Mouse (Mus musculus): ENCODE data around the gene Rem1.

The Rem1 gene

DNA sequence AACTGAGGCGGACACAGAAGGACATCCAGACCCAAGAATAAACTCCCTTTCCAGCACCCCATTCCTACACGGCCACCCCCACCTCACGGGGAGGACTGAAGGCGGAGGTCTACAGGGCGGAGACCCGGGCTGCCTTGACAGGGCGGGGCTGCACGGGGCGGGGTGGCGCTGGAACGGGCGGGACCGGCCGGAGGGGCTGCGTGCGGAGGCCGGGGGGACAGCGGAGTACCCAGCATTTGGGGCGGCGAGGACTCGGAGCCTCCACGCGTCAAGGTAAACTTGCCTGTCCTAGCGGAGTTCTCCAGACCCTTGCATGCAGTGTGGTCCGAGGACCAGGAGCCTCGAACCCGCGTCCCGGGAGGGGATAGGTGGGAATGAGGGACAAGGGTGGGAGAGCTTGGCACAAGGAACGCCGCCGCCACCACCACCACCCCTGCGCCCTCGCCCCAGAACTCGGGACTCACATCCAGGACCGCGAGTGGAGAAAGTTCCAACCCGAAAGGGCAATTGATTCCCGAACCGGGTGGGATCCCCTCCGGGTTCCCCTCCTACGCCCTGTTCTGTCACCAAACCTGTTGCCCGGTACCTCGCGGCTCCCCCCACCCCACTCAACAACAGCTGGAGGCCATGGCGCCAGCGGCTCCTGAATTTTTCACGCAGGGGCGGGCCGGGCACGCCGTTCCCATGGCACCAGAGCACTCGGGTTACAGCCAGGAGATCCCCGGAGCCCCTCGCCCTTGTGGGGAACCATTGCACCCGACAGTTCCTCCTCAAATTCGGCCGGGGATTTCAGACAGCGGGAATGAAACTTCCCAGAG, at the start of gene Rem1:
Rem1 (plus strand) TSS at position 178 of the 818 bp plus-strand sequence.
- no peak for DNase-seq

DNA sequence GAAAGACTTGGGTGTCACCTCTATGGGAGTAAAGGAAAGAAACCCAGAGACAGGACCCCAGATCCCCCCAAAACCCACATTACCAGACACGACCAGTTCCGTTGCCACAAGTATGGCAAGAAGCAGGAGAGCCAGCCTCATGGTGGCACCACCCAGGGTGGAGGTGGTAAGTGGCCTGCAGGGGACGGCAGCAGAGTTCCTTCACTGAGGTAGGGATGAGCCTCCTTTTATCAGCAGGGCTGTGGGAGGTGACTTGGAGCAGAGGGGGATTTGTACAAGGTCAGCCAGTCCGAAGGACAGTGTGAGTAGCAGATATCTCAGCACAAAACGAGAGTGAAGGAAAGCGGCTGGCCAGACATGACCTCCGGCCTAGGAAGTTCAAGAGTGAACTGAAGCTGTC, 46.6 kb upstream of the Rem1 start, which contains the start of gene Defb19:
Defb19 (minus strand) TSS at position 206 of the 400 bp plus-strand sequence.
- DNase-seq = no peak

GRCm38 (mm10) chr2:152580612-152581011, 46.1 kb upstream of the Rem1 start:
- no peak for DNase-seq

- DNase-seq = no peak
Measured at GRCm38 (mm10) chr2:152586926-152587560, 39.7 kb upstream of the Rem1 start.

DNA sequence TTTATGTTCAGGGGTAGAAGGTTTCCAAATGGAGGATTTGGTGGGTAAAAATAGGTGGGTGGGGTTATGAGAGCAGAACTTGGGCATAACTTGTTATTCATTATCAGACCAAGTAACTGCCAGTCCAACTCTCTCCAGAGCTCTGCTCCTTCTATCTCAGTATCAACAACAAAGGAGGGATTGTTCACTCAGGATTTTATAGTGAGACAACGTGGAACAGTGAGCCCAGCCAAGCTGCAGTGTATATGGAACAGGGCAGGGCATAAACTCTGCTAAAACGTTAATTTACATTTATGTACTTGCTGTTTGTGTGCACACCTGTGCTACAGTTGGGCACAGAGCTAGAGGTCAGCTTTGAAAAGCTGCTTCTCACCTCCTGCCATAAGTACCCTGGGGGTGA, 38.3 kb upstream of the Rem1 start:
- DNase-seq = no peak

- no peak for DNase-seq
Measured at GRCm38 (mm10) chr2:152589021-152589420, 37.7 kb upstream of the Rem1 start.

GRCm38 (mm10) chr2:152599299-152599698, 27.5 kb upstream of the Rem1 start, which contains the start of gene Defb45:
Defb45 (minus strand) TSS chr2:152599399.
- no peak for DNase-seq

DNA sequence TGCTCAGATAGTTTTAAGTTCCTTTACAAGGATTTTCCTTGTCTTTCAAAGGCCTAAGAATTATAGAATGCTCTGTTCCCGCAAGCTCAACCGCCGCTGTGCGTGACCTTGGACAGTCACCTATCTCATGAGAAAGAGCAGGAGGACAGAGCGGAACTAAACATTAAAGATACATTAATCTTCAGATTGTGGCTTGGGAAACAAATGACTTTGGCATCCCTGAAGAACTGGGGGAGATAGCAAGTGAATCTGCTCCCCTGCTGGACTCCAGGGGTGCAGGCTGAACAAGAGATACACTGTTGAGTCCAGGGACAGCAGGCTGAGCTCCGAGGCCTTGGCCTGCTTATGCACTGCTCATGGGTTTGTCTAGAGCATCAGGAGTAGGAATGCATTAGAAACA, 26.7 kb upstream of the Rem1 start:
- no peak for DNase-seq

DNA sequence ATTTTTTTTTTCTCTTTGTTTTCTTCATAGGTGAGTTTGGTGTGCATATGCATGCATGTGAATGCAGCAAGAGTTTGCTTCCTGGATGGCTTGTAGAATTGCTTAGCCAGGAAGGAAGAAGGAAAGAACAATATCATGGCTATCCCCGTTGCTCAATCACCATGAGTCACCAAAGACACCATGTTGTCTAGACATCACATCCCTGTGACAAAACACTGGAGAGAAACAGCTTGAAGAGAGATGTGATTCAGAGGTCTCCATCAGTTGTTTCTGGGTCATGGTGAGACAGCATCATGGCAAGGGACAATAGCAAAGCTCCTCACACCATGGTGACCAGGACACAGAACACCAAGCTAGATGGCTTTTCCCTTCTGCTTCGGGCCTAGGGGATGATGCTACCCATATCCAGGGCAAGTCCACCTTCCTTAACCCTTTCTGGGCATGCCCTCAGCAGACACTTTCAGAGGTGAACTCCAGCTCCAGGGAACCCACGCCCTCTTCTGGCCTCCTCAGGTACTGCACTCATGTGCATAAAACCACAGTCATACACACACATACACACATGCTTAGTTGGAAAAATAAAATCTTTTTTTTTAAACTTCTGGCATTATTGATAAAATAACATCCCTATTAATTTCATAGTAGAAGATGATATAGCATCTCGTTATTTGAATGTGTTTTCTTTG, 25.3 kb upstream of the Rem1 start:
- DNase-seq = no peak

DNA sequence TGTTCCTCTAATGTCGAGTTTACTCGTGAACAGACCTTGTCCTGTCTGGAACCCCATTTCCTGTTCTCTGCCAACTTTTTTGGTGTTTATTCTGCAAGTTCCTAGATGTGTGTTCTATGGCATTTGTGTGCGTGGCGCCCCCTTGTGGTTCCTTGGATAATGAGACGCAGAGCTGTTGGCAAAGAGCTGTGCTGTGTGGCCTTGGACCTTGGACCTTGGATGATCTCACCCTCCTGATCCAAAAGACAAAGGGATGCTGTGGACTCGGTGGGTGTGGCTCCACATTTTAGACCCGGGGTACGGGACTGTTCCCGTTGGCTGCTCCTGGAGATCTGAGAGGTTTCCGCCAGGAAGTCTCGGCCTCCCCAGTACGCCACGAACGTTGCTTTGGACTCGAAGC, 22.7 kb upstream of the Rem1 start, which contains the start of gene Defb36:
Defb36 (plus strand) TSS at position 271 of the 400 bp plus-strand sequence.
- no peak for DNase-seq

DNA sequence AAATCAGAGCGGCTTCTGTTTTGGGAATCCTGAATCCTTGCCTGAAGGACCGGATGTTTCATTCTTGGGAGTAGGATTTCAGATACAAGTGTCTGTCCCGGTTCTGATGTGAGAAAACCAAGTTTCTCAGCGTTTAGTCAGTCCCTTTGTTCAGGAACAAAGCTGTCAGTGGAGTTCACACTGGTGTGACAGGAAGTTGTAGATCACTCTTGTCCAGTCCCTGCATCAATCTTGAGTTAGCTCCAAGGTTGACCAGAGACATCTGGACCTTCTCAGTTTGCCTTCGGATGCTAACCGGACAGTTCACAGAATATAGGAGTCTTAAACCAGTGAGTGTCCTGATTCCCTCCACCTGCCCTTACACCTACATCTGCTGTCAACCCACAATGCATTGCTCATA, 19.0 kb upstream of the Rem1 start:
- DNase-seq = no peak

DNA sequence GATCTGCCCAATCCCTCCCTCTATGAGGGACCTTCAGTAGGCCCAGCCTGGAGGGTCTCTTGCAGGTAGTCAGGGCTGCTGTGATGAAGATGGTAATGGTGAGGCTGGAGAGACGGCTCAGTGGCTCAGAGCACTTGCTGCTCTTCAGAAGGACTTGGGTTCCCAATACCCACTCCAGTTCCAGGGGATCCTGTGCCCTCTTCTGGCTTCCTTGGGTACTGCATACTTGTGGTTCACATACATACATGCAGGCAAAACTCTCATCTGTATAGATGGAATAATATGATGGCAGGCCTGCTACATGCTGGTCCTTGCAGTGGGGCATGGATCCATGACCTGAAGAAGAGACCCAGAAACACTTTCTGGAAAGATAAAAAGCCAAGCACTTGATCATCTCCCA, 18.0 kb upstream of the Rem1 start:
- no peak for DNase-seq

GRCm38 (mm10) chr2:152612193-152612592, 14.6 kb upstream of the Rem1 start:
- no peak for DNase-seq

GRCm38 (mm10) chr2:152615563-152615962, 11.2 kb upstream of the Rem1 start:
- DNase-seq = no peak

- DNase-seq = no peak
Measured at GRCm38 (mm10) chr2:152616470-152616869, 10.3 kb upstream of the Rem1 start.

DNA sequence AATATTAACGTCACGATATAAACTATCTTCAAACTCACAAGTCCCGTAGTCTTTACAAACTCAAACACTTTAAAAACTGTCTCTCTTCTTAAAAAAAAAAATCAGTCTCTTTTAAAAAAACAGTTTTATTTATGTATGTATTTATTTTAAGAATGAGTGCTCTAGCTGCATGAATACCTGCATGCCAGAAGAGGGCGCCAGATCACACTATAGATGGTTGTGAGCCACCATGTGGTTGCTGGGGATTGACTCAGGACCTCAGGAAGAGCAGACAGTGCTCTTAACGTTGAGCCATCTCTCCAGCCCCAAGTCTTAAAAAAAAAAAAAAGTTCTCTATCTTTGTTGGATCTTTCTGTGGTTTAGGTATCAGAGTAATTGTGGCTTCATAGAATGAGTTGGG, 9.4 kb upstream of the Rem1 start:
- DNase-seq = no peak

DNA sequence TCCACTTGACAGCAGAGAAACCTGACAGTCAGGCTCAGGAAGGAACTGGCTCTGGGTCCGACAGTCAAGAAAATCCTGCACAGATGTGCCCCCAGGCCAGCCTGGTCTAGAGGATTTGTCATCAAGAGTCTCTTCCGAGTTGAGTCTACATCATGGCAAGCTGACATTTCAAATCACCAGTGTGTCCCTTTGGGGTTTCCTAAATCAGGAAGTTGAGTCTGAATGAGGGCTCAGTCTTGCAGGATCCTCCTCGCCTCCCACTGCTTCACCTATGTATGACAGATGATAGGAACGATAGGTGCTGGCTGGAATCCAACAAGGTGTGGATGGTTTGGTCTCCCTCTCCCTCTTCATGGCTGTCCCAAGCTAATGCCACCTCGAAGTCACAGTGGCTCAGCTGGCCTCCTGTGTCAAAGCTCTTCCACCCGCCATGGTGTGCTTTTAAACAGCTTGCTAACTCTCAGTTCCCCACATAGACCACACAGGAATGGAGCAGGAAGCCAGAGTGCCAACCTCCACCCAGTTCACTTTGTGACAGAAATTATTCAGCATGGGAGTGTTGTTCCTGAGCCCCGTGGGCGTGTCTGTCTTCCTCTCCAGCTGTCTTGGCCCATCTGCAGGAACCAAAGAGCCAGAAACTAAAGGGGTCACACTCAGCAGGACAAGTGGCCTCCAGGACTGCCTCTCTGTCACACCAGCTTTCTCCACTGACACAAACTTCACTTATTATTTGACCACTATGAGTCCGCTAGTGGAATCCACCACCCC, 6.2 kb upstream of the Rem1 start:
- DNase-seq = no peak

- no peak for DNase-seq
Measured at GRCm38 (mm10) chr2:152622151-152622550, 4.6 kb upstream of the Rem1 start.

- no peak for DNase-seq
Measured at GRCm38 (mm10) chr2:152622953-152623352, 3.8 kb upstream of the Rem1 start, which contains the start of gene Defb25. Defb25 (minus strand) TSS chr2:152623053.

DNA sequence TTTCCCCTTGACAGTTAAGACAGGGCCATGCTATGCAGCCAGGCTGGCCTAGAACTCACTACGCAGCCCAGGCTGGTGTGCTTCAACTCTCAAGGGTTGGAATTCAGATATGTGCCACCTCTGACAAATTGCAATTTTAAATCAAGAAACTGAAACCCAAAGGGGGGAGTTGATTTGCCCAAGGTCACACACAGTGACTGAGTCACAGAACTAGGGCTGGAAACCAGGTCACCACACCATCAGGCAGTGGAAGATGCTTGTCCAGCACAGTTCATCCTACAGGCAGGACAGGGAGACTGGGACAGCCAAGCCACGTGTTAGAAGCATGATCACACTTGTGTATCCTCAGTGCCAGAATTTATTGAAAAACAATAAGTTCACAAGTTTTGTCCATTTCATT, 2.2 kb upstream of the Rem1 start:
- no peak for DNase-seq

DNA sequence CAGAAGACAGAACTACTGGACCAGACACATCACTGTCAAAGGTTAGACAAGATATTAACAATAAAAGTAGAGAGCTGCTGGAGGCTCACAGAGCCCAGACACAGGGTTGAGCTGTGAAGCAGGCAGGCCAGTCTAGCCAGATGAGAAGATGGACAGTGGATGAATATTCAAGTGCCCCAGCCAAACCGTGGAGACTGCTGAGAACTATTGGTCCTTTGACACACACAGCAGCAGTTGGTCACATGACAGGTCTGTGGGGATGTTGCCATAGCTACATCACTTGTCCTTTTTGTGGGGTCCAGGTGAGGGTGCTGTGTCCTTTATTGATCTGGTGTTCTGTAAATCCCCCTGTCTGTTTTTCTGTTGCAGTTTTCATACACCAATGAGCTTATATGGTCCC, 1.5 kb upstream of the Rem1 start:
- DNase-seq = no peak

DNA sequence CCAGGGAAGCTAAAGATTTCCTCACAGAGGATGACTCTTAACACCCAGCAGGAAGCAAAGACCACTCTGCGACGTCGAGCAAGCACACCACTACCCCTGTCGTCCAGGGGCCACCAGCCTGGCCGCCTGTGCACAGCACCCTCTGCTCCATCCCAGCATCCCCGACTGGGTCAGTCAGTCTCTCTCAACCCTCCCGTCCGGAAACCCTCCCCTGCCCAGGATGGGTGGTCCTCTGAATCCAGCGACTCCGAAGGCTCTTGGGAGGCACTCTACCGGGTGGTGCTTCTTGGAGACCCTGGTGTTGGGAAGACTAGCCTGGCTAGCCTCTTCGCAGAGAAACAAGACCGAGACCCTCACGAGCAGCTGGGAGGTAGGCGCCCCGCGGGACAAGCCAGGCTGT, 1.3 kb downstream of the Rem1 start:
- no peak for DNase-seq

DNA sequence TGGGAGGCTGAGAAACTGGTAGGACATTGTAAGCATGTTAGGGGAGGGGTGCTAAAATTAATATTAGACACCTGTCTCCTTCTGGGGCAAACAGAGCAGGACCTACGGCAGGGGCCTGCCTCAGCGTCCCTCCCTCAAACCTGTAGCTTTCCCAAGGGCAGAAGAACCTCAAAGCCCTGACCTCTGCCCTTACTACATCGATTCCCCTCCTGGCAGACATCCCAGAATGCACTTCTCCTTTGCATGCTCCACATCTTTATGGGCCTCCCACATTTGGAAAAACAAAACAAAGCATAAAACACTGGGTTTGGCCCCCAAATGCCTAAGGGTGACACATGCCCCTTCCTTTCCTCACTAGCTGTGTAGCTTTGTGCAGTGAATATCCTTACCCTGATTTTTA, 2.5 kb downstream of the Rem1 start:
- DNase-seq = no peak
